ENCODE assay signal across 8 mouse cellular contexts in the genomic region with DNA sequence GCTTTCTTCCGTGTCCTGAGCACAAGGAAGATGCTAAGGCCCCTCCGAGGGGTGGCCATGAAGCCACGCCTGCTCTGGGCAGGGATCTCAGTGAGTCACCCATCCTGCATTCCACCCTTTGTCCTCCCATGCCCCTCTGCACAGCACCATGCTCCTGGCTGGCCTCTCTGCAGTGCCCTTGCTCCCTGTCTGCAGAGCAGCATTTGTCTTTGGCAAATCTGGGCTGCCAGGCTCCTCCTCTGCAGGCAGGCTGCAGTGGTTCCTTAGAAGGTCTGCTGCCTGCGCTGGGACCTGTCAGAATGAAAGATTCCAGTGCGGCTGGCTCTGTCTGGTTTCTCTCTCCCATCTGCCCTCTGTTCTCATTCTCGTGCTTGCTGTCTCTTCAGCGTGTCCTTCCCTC.
DNase-seq lines count a peak whose midpoint lies in the region; ATAC-seq lines count a peak whose summit lies in the region.

No protein-coding gene starts in this region.

- intact Hi-C loops in heart, postnatal 14 days (cut with DNase I) = loop anchor here (5.0 kb wide), 1 partner anchor 66 kb away; no protein-coding TSS in a partner anchor
- intact Hi-C loops in left cerebral cortex, postnatal 25 days (cut with DNase I) = no loop called here

- ATAC-seq in forebrain, embryonic 14.5 days = peak; percentile 58; the same call in 1 of the 2 replicates
- peak; percentile 79 for ATAC-seq in neural tube, embryonic 14.5 days (ENCODE audit: low read depth)

- H3K27me3 ChIP-seq in forebrain, embryonic 14.5 days (replicated peaks; ENCODE audit: control insufficient read depth, insufficient read depth, low read length) = no peaks in the 10 kb centered on the region
- H3K27me3 ChIP-seq in neural tube, embryonic 14.5 days (ENCODE audit: control insufficient read depth, insufficient read depth, low read length) = no peaks in the 10 kb centered on the region

- H3K36me3 ChIP-seq in forebrain, embryonic 14.5 days (ENCODE audit: control insufficient read depth, insufficient read depth, low read length) = no peaks in the 10 kb centered on the region
- H3K36me3 ChIP-seq in neural tube, embryonic 14.5 days (ENCODE audit: control insufficient read depth, insufficient read depth, low read length) = no peaks in the 10 kb centered on the region

- 36% methylated on average over 7 of the region's 7 CpGs for WGBS in forebrain, embryonic 14.5 days
- 19% methylated on average over 7 of the region's 7 CpGs for WGBS in neural tube, embryonic 14.5 days

- H3K4me1 ChIP-seq in forebrain, embryonic 14.5 days (ENCODE audit: control insufficient read depth, insufficient read depth, low read length) = peaks cover 6% of the 10 kb centered on the region; the same call in 1 of the 2 replicates
- H3K4me1 ChIP-seq in neural tube, embryonic 14.5 days (ENCODE audit: control insufficient read depth, insufficient read depth, low read length) = peaks cover 4% of the 10 kb centered on the region; the same call in 1 of the 2 replicates

- H3K9me3 ChIP-seq in forebrain, embryonic 14.5 days (replicated peaks; ENCODE audit: control insufficient read depth, low read length) = no peaks in the 10 kb centered on the region
- no peaks in the 10 kb centered on the region for H3K9me3 ChIP-seq in neural tube, embryonic 14.5 days (ENCODE audit: control insufficient read depth, low read length)

- no peak overlapping the region for H3K9ac ChIP-seq in forebrain, embryonic 14.5 days (ENCODE audit: low read length)
- 0 out of 2 replicates have a peak overlapping the region, but pooled peaks have one; percentile 32 for H3K9ac ChIP-seq in neural tube, embryonic 14.5 days (replicated peaks; ENCODE audit: low read depth, low read length)

- H3K4me3 ChIP-seq in forebrain, embryonic 14.5 days (ENCODE audit: low read depth, low read length) = no peak overlapping the region
- H3K4me3 ChIP-seq in neural tube, embryonic 14.5 days (ENCODE audit: low read depth, low read length) = no peak overlapping the region

- no peak overlapping the region; the same call in 1 of the 2 replicates for H3K27ac ChIP-seq in forebrain, embryonic 14.5 days (ENCODE audit: low read depth, low read length)
- peak overlapping the region; percentile 73 for H3K27ac ChIP-seq in neural tube, embryonic 14.5 days (ENCODE audit: low read depth, low read length)

- DNase-seq in adipocyte (ENCODE audit: low spot score) = peak; percentile 41
- peak; percentile 36 for DNase-seq in cerebellum, adult 11-12 months
- peak; percentile 23 for DNase-seq in forebrain, embryonic 14.5 days (ENCODE audit: low spot score)
- peak; percentile 35 to 57 for DNase-seq in heart, postnatal 14 days
- peak; percentile 46 to 74 for DNase-seq in left cerebral cortex, postnatal 25 days (ENCODE audit: low spot score in 2 of 2)
- peak; percentile 27 to 38 for DNase-seq in urinary bladder, postnatal 36 days (ENCODE audit: low spot score in 2 of 2)
- DNase-seq in thymus, postnatal 0 days (ENCODE audit: low spot score) = no peak

- no peak overlapping the region for H3K4me2 ChIP-seq in forebrain, embryonic 14.5 days (ENCODE audit: low read length)
- H3K4me2 ChIP-seq in neural tube, embryonic 14.5 days (ENCODE audit: low read depth, low read length) = no peak overlapping the region
